Mouse (Mus musculus) heart, embryonic 11.5 days (tissue): ENCODE results near the gene Alox5. TPM values are rescaled to one million over a fixed set of nuclear protein-coding genes. Genes with fewer than 3 reads are reported as not detected.

Experiments
- ATAC-seq: fragments of 200-750 bp; cut with Nextera tagmentation; replicated peaks from 2 replicates; pipeline ENCODE4 v1.8.0; 2017; ENCODE audit warnings: moderate library complexity; ENCODE audit not compliant: insufficient number of reproducible peaks, low FRiP score, low TSS enrichment
- H3K27ac ChIP-seq: fragments of 300-500 bp; sonication (generic); 2 replicates; pipeline ENCODE4 v1.5.1; 2014; ENCODE audit warnings: mild to moderate bottlenecking, low read depth, low read length
- H3K27me3 ChIP-seq: fragments of 300-500 bp; sonication (generic); 2 replicates; pipeline ENCODE4 v1.6.1; 2014; ENCODE audit warnings: mild to moderate bottlenecking, low read length, mixed read lengths; ENCODE audit not compliant: control insufficient read depth, insufficient read depth
- H3K36me3 ChIP-seq: fragments of 300-500 bp; sonication (generic); 2 replicates; pipeline ENCODE4 v1.6.1; 2014; ENCODE audit warnings: mild to moderate bottlenecking, low read length, moderate library complexity, mixed read lengths; ENCODE audit not compliant: control insufficient read depth, insufficient read depth
- H3K4me1 ChIP-seq: fragments of 300-500 bp; sonication (generic); 2 replicates; pipeline ENCODE4 v1.6.1; 2014; ENCODE audit warnings: low read length; ENCODE audit not compliant: control insufficient read depth, insufficient read depth
- H3K4me2 ChIP-seq: fragments of 300-500 bp; sonication (generic); 2 replicates; pipeline ENCODE4 v1.6.1; 2014; ENCODE audit warnings: mild to moderate bottlenecking, moderate library complexity
- H3K4me3 ChIP-seq: fragments of 300-500 bp; sonication (generic); 2 replicates; pipeline ENCODE4 v1.5.1; 2014; ENCODE audit warnings: low read depth, low read length
- H3K9ac ChIP-seq: fragments of 300-500 bp; sonication (generic); 2 replicates; pipeline ENCODE4 v1.6.1; 2014; ENCODE audit warnings: mild to moderate bottlenecking, low read depth, low read length, moderate library complexity
- H3K9me3 ChIP-seq: fragments of 300-500 bp; sonication (generic); replicated peaks from 2 replicates; pipeline ENCODE4 v1.6.1; 2016; ENCODE audit warnings: low read length; ENCODE audit not compliant: control insufficient read depth
- WGBS: fragments of 180-500 bp; shearing (Covaris S2); extraction: QIAGEN DNeasy Blood & Tissue Kit; methylation state at CpG from one replicate; pipeline ENCODE4 v1.1.7; 2014; ENCODE audit not compliant: insufficient replicate concordance; 5-methylcytosine and 5-hydroxymethylcytosine counted together
- polyA plus RNA-seq: library from polyadenylated mRNA; unstranded; fragments of >200 nt; fragmentation: Nextera tagmentation; extraction: Ambion mirVana; gene quantifications from 2 replicates; pipeline ENCODE4 v1.2.1, GENCODE M21; 2014

Gene Alox5
- polyA plus RNA-seq, 1 experiment from 2014 or later: 2.7 TPM

- Histone ChIP-seq H3K4me1 (peaks cover 3% of the 10 kb centered on the region; the same call in 1 of the 2 replicates), H3K27ac (no peak overlapping the region), H3K36me3 (no peaks in the 10 kb centered on the region), H3K9me3 (no peaks in the 10 kb centered on the region), H3K9ac (no peak overlapping the region), H3K4me3 (no peak overlapping the region), H3K27me3 (no peaks in the 10 kb centered on the region), H3K4me2 (no peak overlapping the region)
- WGBS: 67% methylated on average over 12 of the region's 12 CpGs
- ATAC-seq: no peak
These were observed 45.8 kb downstream of the Alox5 start for GRCm38 (mm10) chr6:116415126-116415676.

- Histone ChIP-seq H3K4me1 (peaks cover 3% of the 10 kb centered on the region; the same call in 1 of the 2 replicates), H3K27ac (no peak overlapping the region), H3K9me3 (no peaks in the 10 kb centered on the region), H3K4me3 (no peak overlapping the region), H3K27me3 (no peaks in the 10 kb centered on the region), H3K36me3 (no peaks in the 10 kb centered on the region), H3K9ac (no peak overlapping the region), H3K4me2 (no peak overlapping the region)
- WGBS: 90% methylated on average over 14 of the region's 14 CpGs
- ATAC-seq: no peak
These were observed 48.2 kb downstream of the Alox5 start for GRCm38 (mm10) chr6:116412546-116413325.

GRCm38 (mm10) chr6:116411716-116412115 lies 49.3 kb downstream of the Alox5 start:
- 68% methylated on average over 3 of the region's 3 CpGs for WGBS
- H3K9ac ChIP-seq: no peak overlapping the region
- no peaks in the 10 kb centered on the region for H3K9me3 ChIP-seq
- H3K4me3 ChIP-seq: no peak overlapping the region
- H3K27ac ChIP-seq: no peak overlapping the region
- no peak overlapping the region for H3K4me2 ChIP-seq
- ATAC-seq: no peak
- no peaks in the 10 kb centered on the region for H3K27me3 ChIP-seq
- H3K36me3 ChIP-seq: no peaks in the 10 kb centered on the region
- H3K4me1 ChIP-seq: peaks cover 3% of the 10 kb centered on the region; the same call in 1 of the 2 replicates

- Histone ChIP-seq H3K4me2 (no peak overlapping the region), H3K4me3 (no peak overlapping the region), H3K36me3 (no peaks in the 10 kb centered on the region), H3K9ac (no peak overlapping the region), H3K27ac (no peak overlapping the region), H3K27me3 (no peaks in the 10 kb centered on the region), H3K4me1 (no peaks in the 10 kb centered on the region; the same call in 1 of the 2 replicates), H3K9me3 (no peaks in the 10 kb centered on the region)
- WGBS: 94% methylated on average over 10 of the region's 10 CpGs
- no peak for ATAC-seq
These were observed 50.5 kb downstream of the Alox5 start for GRCm38 (mm10) chr6:116410436-116410835.

- Histone ChIP-seq H3K4me1 (no peaks in the 10 kb centered on the region), H3K36me3 (0 out of 2 replicates have a peak, but pooled peaks cover 3% of the 10 kb centered on the region), H3K27ac (no peak overlapping the region), H3K27me3 (no peaks in the 10 kb centered on the region), H3K9me3 (no peaks in the 10 kb centered on the region), H3K9ac (no peak overlapping the region), H3K4me2 (no peak overlapping the region), H3K4me3 (no peak overlapping the region)
- WGBS: 82% methylated on average over 6 of the region's 6 CpGs
- no peak for ATAC-seq
These were observed 52.9 kb downstream of the Alox5 start for GRCm38 (mm10) chr6:116407956-116408657.

GRCm38 (mm10) chr6:116407216-116407615 lies 53.8 kb downstream of the Alox5 start:
- Histone ChIP-seq H3K36me3 (0 out of 2 replicates have a peak, but pooled peaks cover 3% of the 10 kb centered on the region), H3K9me3 (no peaks in the 10 kb centered on the region), H3K27ac (no peak overlapping the region), H3K4me2 (no peak overlapping the region), H3K9ac (no peak overlapping the region), H3K4me3 (no peak overlapping the region), H3K4me1 (no peaks in the 10 kb centered on the region), H3K27me3 (no peaks in the 10 kb centered on the region)
- 92% methylated on average over 4 of the region's 4 CpGs for WGBS
- ATAC-seq: no peak

GRCm38 (mm10) chr6:116406680-116407079 lies 54.3 kb downstream of the Alox5 start:
- no peaks in the 10 kb centered on the region for H3K27me3 ChIP-seq
- H3K9me3 ChIP-seq: no peaks in the 10 kb centered on the region
- WGBS: 76% methylated on average over 5 of the region's 5 CpGs
- no peak overlapping the region for H3K9ac ChIP-seq
- H3K4me2 ChIP-seq: no peak overlapping the region
- H3K4me3 ChIP-seq: no peak overlapping the region
- H3K27ac ChIP-seq: no peak overlapping the region
- 0 out of 2 replicates have a peak, but pooled peaks cover 3% of the 10 kb centered on the region for H3K36me3 ChIP-seq
- no peak for ATAC-seq
- no peaks in the 10 kb centered on the region for H3K4me1 ChIP-seq

GRCm38 (mm10) chr6:116406152-116406551 lies 54.8 kb downstream of the Alox5 start:
- WGBS: 68% methylated on average over 2 of the region's 2 CpGs
- no peak for ATAC-seq
- Histone ChIP-seq H3K9me3 (no peaks in the 10 kb centered on the region), H3K4me2 (no peak overlapping the region), H3K36me3 (0 out of 2 replicates have a peak, but pooled peaks cover 3% of the 10 kb centered on the region), H3K27me3 (no peaks in the 10 kb centered on the region), H3K4me1 (no peaks in the 10 kb centered on the region), H3K4me3 (no peak overlapping the region), H3K27ac (no peak overlapping the region), H3K9ac (no peak overlapping the region)
